Mouse (Mus musculus) E14TG2a.4 (cell line): ENCODE measurements at regions not wholly inside any gene's neighbourhood (a gene's known extent, or its start where the extent isn't known, plus 50 kb on each side); places are given as distances from the start of the nearest gene placed in this dataset.
"Not testable (repeated sequence)": the region's sequence is repeated elsewhere in the genome, so short reads cannot be mapped to it uniquely, and the experiment has no call there.

Source experiments
- H3K27me3 ChIP-seq: 2 replicates; pipeline ENCODE4 v1.6.1; 2014; ENCODE audit warnings: low read length, control low read depth; ENCODE audit not compliant: insufficient read depth
- H3K36me3 ChIP-seq: 2 replicates; pipeline ENCODE4 v1.6.1; 2014; ENCODE audit warnings: low read length, control low read depth; ENCODE audit not compliant: insufficient read depth
- H3K4me1 ChIP-seq: replicated peaks from 2 replicates; pipeline ENCODE4 v1.6.1; 2014; ENCODE audit warnings: low read depth, low read length, control low read depth
- H3K4me3 ChIP-seq: replicated peaks from 2 replicates; pipeline ENCODE4 v1.5.1; 2014; ENCODE audit warnings: mild to moderate bottlenecking, low read length
- H3K9me3 ChIP-seq: 2 replicates; pipeline ENCODE4 v1.6.1; 2014; ENCODE audit warnings: low read length, control low read depth
- CTCF ChIP-seq: conservative IDR thresholded peaks from 2 replicates; pipeline ENCODE4 v1.5.1; 2014; ENCODE audit warnings: low read length
- NANOG ChIP-seq: IDR thresholded peaks from 2 replicates; pipeline ENCODE4 v1.6.1; 2014; ENCODE audit warnings: borderline replicate concordance, low read length, mixed read lengths
- POU5F1 ChIP-seq: IDR thresholded peaks from 2 replicates; pipeline ENCODE4 v1.6.1; 2014; ENCODE audit warnings: low read length, borderline replicate concordance

DNA sequence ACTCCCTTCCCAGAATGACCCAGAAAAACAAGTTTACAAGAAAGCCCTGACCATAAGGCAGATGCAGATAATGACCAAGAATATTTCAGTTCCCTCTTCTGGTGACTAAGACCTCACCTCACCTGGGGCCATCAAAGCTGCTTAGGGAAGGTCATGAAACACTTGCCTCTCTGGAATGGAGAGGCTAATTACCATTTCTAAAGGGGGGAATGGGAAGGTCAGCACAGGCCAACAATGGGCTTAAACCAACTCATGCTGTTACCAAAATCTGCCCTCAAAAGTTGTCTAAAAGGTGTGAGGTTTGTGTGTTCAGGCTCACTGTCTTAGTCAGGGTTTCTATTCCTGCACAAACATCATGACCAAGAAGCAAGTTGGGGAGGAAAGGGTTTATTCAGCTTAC, 123.0 kb downstream of the Sgo2b start:
- Histone ChIP-seq H3K27me3 (no peaks in the 10 kb centered on the region), H3K4me3 (no peak overlapping the region), H3K4me1 (peaks cover 5% of the 10 kb centered on the region; the same call in 1 of the 2 replicates), H3K9me3 (no peaks in the 10 kb centered on the region), H3K36me3 (no peaks in the 10 kb centered on the region)
- TF ChIP-seq POU5F1 (no peak), CTCF (no peak), NANOG (peak; percentile 44; the same call in 1 of the 2 replicates)

- H3K36me3 ChIP-seq: no peaks in the 10 kb centered on the region
- no peak overlapping the region for H3K4me3 ChIP-seq
- no peaks in the 10 kb centered on the region for H3K27me3 ChIP-seq
- no peaks in the 10 kb centered on the region for H3K9me3 ChIP-seq
- TF ChIP-seq NANOG (no peak), CTCF (no peak), POU5F1 (no peak)
- H3K4me1 ChIP-seq: peaks cover 5% of the 10 kb centered on the region; the same call in 1 of the 2 replicates
Observed at GRCm38 (mm10) chr8:63828141-63828540, 123.9 kb downstream of the Sgo2b start.

DNA sequence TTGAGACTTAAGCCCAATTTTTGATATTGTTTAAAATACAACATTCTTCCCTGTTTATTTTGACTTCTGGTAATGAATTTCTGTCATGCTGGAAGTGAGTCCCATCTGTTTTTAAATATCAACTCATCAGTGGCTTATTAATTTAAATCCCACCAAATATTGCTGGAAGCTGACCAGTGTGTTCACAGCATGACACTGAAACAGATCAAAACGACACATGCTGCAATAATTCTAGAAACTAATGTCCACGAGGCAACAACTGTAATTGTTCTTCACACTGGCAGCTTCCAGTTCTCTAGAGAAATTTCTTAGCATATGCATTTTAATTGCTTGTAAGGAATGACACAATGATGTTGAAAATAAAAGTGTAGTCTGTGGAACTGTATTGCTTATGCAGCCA, 167.6 kb downstream of the Sgo2b start:
- Histone ChIP-seq H3K36me3 (no peaks in the 10 kb centered on the region), H3K4me3 (no peak overlapping the region)
- TF ChIP-seq POU5F1 (no peak), NANOG (no peak), CTCF (no peak)

GRCm38 (mm10) chr8:63760891-63761290, 191.2 kb downstream of the Sgo2b start:
- Histone ChIP-seq H3K4me1 (no peaks in the 10 kb centered on the region), H3K27me3 (no peaks in the 10 kb centered on the region), H3K4me3 (no peak overlapping the region), H3K9me3 (peaks cover 37% of the 10 kb centered on the region), H3K36me3 (peaks cover 5% of the 10 kb centered on the region)
- no peak for TF ChIP-seq POU5F1
- TF ChIP-seq CTCF: no peak
- TF ChIP-seq NANOG: no peak

More for the DNA sequence above, 167.6 kb downstream of the Sgo2b start:
- H3K27me3 ChIP-seq: no peaks in the 10 kb centered on the region
- no peaks in the 10 kb centered on the region for H3K4me1 ChIP-seq
- H3K9me3 ChIP-seq: no peaks in the 10 kb centered on the region

DNA sequence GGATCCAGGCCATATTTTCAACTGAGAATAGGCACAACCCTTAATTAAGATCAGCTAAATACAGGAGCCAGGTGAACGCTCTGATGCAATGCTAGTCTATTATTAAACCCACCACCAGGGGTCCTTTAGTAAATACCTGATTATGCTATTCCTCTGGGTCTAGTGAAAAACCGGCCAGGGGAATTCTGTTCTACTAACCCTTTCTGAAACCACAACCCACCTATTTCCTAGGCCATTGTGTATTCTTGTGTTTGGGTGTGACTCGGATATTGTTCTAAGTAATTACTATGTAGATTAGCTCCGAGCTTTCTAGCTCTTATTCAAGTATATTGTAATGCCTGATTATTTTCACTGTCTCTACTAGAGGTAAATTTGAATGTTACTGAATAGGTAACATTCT, 192.1 kb downstream of the Sgo2b start:
- not testable (repeated sequence) for H3K4me3 ChIP-seq, H3K27me3 ChIP-seq, H3K4me1 ChIP-seq, H3K36me3 ChIP-seq
- peaks cover 37% of the 10 kb centered on the region for H3K9me3 ChIP-seq

GRCm38 (mm10) chr8:63755236-63755635, 196.8 kb downstream of the Sgo2b start:
- H3K4me3 ChIP-seq: no peak overlapping the region
- no peaks in the 10 kb centered on the region for H3K27me3 ChIP-seq
- peaks cover 5% of the 10 kb centered on the region for H3K36me3 ChIP-seq
- TF ChIP-seq NANOG: no peak
- TF ChIP-seq POU5F1: no peak
- no peak for TF ChIP-seq CTCF
- peaks cover 18% of the 10 kb centered on the region for H3K9me3 ChIP-seq
- no peaks in the 10 kb centered on the region for H3K4me1 ChIP-seq

DNA sequence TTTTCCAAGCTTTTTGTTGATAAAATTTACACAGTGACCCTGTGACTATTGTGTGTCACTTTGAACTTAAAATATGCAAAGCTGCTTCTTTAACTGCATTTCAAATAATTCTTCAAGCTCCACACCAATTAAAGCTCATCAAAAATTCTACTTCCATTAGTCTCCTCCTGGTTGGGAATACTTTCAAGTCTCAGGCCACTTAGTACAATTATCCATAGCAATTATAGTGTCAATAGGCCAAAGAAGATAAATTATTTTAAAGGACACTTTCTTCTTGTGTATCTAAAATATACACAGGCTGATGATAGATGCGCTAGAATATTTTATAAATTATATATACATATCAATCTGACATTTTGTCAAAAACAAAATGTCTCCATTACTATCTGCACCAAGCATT, 197.2 kb downstream of the Sgo2b start:
- Histone ChIP-seq H3K9me3 (peaks cover 13% of the 10 kb centered on the region), H3K36me3 (peaks cover 5% of the 10 kb centered on the region), H3K4me1 (no peaks in the 10 kb centered on the region), H3K27me3 (no peaks in the 10 kb centered on the region), H3K4me3 (no peak overlapping the region)
- TF ChIP-seq NANOG (no peak), CTCF (no peak), POU5F1 (no peak)

DNA sequence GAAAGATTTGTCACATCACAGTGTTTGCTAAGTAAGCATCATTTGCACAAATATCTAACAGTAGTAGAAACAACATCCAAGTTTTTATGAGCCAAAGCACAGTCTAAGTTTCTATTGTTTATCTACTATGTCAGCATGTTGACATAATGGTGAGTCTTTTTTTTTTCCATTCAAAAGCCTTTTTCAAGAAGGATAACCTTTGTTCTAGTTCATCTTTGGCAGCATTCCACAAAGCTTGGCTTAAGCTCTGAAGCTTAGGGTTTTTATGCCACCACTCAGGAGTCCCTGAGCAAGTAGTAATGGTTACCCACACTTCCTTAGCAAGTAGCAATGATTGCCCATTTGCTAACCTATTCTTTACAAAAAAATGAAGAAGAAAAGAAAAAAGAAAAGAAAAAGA, 198.8 kb downstream of the Sgo2b start:
- TF ChIP-seq CTCF (no peak), NANOG (no peak), POU5F1 (no peak)
- H3K4me3 ChIP-seq: no peak overlapping the region
- H3K27me3 ChIP-seq: no peaks in the 10 kb centered on the region
- H3K4me1 ChIP-seq: no peaks in the 10 kb centered on the region
- no peaks in the 10 kb centered on the region for H3K36me3 ChIP-seq
- H3K9me3 ChIP-seq: peaks cover 10% of the 10 kb centered on the region; the same call in 1 of the 2 replicates

GRCm38 (mm10) chr8:63734411-63734810, 217.6 kb downstream of the Sgo2b start:
- Histone ChIP-seq H3K4me3 (no peak overlapping the region), H3K9me3 (peaks cover 58% of the 10 kb centered on the region), H3K27me3 (no peaks in the 10 kb centered on the region), H3K36me3 (peaks cover 11% of the 10 kb centered on the region; the same call in 1 of the 2 replicates), H3K4me1 (peaks cover 3% of the 10 kb centered on the region; the same call in 1 of the 2 replicates)
- TF ChIP-seq CTCF (no peak), NANOG (no peak; the same call in 1 of the 2 replicates), POU5F1 (no peak)
